In the genomic region with DNA sequence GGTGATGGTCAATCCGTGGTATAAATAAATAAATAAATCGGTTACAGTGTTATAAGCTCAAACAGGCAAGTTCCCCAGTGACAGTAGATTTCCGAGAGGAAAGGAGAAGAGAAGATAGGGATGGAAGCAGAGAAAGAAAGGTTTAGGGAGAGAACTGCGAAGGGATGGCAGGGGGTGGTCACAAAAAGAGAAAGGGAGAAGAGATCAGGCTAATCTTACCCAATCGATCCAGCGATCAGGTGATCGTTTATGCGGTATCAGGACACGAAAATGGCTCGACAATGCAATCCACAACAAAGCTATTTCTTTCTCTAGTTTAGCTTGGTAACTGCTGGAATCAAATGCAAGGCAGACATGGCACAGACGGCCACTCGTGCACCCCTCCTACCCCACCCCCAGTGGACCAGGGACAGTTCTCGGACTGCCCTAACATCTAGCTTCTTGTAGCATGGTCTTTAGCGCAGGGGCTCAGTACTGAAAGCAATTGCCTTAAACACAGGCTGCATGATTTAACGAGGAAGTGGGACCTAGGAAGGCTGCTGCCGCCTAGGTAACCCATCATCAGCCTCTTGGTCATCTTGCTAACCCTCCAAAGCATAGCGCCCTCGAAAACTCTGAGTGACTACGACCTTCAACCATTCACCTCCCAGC, we compare ENCODE assay signal across 8 mouse cellular contexts. TPM values are rescaled to one million over a fixed set of nuclear protein-coding genes. Genes with fewer than 3 reads are reported as not detected.
A peak's percentile ranks its signal among the peaks of the same experiment; 100 is the strongest.
DNase-seq lines count a peak whose midpoint lies in the region; ATAC-seq and TF ChIP-seq lines count a peak whose summit lies in the region.

A gene (plus strand): TSS at position 80 of the 651 bp plus-strand sequence.

- no peak within 1 kb of the TSS for H3ac ChIP-seq in myocyte (ENCODE audit: control insufficient read depth, insufficient read length)

- peak within 1 kb of the TSS; percentile 41 for H3K4me3 ChIP-seq in bone marrow macrophage, adult 2 months (ENCODE audit: insufficient read depth, low read length)
- peak within 1 kb of the TSS; percentile 42 for H3K4me3 ChIP-seq in forebrain, embryonic 12.5 days (replicated peaks)
- peak within 1 kb of the TSS; percentile 15 for H3K4me3 ChIP-seq in myocyte

- no peak for TF ChIP-seq POLR2A in bone marrow macrophage, adult 2 months (IDR thresholded peaks at IDR 0.05; ENCODE audit: borderline replicate concordance, low read depth, low read length)
- TF ChIP-seq POLR2A in myocyte (IDR thresholded peaks at IDR 0.05; ENCODE audit: insufficient read length, low read depth) = no peak

- 2% methylated on average over 19 of the region's 19 CpGs for WGBS in forebrain, embryonic 12.5 days

- H3K36me3 ChIP-seq in forebrain, embryonic 12.5 days (replicated peaks) = no peaks in the 10 kb centered on the region
- H3K36me3 ChIP-seq in myocyte (ENCODE audit: control insufficient read depth, insufficient read depth) = no peaks in the 10 kb centered on the region

- intact Hi-C loops in gastrocnemius, postnatal 36 days (cut with DNase I) = no loop called here

- no peaks in the 10 kb centered on the region for H3K9me3 ChIP-seq in forebrain, embryonic 12.5 days

- peak within 1 kb of the TSS; percentile 72 for H3K4me2 ChIP-seq in forebrain, embryonic 12.5 days
- peak within 1 kb of the TSS; percentile 53 for H3K4me2 ChIP-seq in myocyte (ENCODE audit: low read depth)

- TF ChIP-seq CTCF in bone marrow macrophage, adult 2 months (IDR thresholded peaks at IDR 0.05; ENCODE audit: low read depth, low read length) = no peak

- H3K79me2 ChIP-seq in myocyte (ENCODE audit: control insufficient read depth, insufficient read depth) = no peaks in the 10 kb centered on the region

- H3K27me3 ChIP-seq in forebrain, embryonic 12.5 days = peaks cover 18% of the 10 kb centered on the region
- no peaks in the 10 kb centered on the region for H3K27me3 ChIP-seq in myocyte (ENCODE audit: control insufficient read depth, insufficient read depth, insufficient read length)

- peak within 1 kb of the TSS; percentile 56 for H3K9ac ChIP-seq in forebrain, embryonic 12.5 days

- H3K4me1 ChIP-seq in bone marrow macrophage, adult 2 months (ENCODE audit: control insufficient read depth, insufficient read depth, low read length) = peaks cover 4% of the 10 kb centered on the region; the same call in 1 of the 2 replicates
- peaks cover 11% of the 10 kb centered on the region; the same call in 1 of the 2 replicates for H3K4me1 ChIP-seq in forebrain, embryonic 12.5 days

- no peak within 1 kb of the TSS for H3K27ac ChIP-seq in bone marrow macrophage, adult 2 months (ENCODE audit: insufficient read depth, low read depth, low read length)
- H3K27ac ChIP-seq in forebrain, embryonic 12.5 days = no peak within 1 kb of the TSS

- peak; percentile 36; the same call in 1 of the 2 replicates for ATAC-seq in forebrain, embryonic 12.5 days (ENCODE audit: low FRiP score)

- DNase-seq in embryo, embryonic 10 days (ENCODE audit: low spot score) = peak; percentile 8
- DNase-seq in embryo, embryonic 9.5 days (ENCODE audit: extremely low spot score) = no peak
- peak; percentile 18 to 40 for DNase-seq in layer of hippocampus, postnatal 25 days (ENCODE audit: extremely low spot score in 1 of 2, low spot score in 1 of 2)
- no peak for DNase-seq in adipocyte (ENCODE audit: low spot score)
- no peak for DNase-seq in gastrocnemius, postnatal 36 days

TF ChIP-seq in myocyte, 11 proteins besides CTCF, POLR2A, EP300 and RAD21:
- no peak for TF ChIP-seq CEBPB (IDR thresholded peaks at IDR 0.05; ENCODE audit: insufficient read depth, poor library complexity, severe bottlenecking)
- TF ChIP-seq MYOD1 (IDR thresholded peaks at IDR 0.05; ENCODE audit: control insufficient read depth in 1 of 3, insufficient read length in 2 of 3, low read depth in 2 of 3) = no peak
- TF ChIP-seq SRF (IDR thresholded peaks at IDR 0.05; ENCODE audit: control insufficient read depth, insufficient read length, low read depth) = no peak

RNA-seq across cellular contexts. Expression of the gene that starts here (rescaled TPM):
- not detected in 2 replicates for polyA plus RNA-seq in bone marrow macrophage, adult 2 months (2012; ENCODE audit: insufficient read depth, insufficient read length, missing spikeins)
- 2.1 and 3.2 TPM in 2 replicates for polyA plus RNA-seq in forebrain, embryonic 12.5 days (2016; fragmentation: Nextera tagmentation; extraction: Ambion mirVana)
- 10 to 100 TPM; 14.6 to 16.1 TPM for total RNA-seq in layer of hippocampus, postnatal 25 days (2021)
- 2.8 TPM for polyA plus RNA-seq in myocyte (2012; fragmentation: generic; extraction: Trizol)
- not detected for total RNA-seq in gastrocnemius, postnatal 36 days (2021)

Comparison
In these comparisons a context has a peak if more than half of its experiments do, and no peak if none do; other contexts are left out.
1. RNA of the gene that starts here (total RNA-seq): 14.6 to 16.1 TPM in layer of hippocampus, postnatal 25 days; not detected in gastrocnemius, postnatal 36 days; every median in the first group is over 10 times any median in the second.
2. DNase-seq: peak in embryo, embryonic 10 days (single experiment) and layer of hippocampus, postnatal 25 days (2 of 2); none in embryo, embryonic 9.5 days (single experiment), adipocyte (single experiment) and gastrocnemius, postnatal 36 days (0 of 2).
3. Peak in every context shown above with its lines, with median percentiles within 50 percentile points of each other: H3K4me3 ChIP-seq.